Mouse (Mus musculus): ENCODE results near the gene Slc22a18.

- no peak for TF ChIP-seq CTCF (IDR thresholded peaks at IDR 0.05; ENCODE audit: extremely low read depth, insufficient read length, insufficient replicate concordance, low read depth, low read length)
- no peak for TF ChIP-seq POLR2A (IDR thresholded peaks at IDR 0.05; ENCODE audit: low read depth, low read length)
These were observed 1.3 kb downstream of the Slc22a18 start for GRCm38 (mm10) chr7:143474811-143475210.
